Mouse (Mus musculus): Measurements from ENCODE around the gene Slc47a1.

DNA sequence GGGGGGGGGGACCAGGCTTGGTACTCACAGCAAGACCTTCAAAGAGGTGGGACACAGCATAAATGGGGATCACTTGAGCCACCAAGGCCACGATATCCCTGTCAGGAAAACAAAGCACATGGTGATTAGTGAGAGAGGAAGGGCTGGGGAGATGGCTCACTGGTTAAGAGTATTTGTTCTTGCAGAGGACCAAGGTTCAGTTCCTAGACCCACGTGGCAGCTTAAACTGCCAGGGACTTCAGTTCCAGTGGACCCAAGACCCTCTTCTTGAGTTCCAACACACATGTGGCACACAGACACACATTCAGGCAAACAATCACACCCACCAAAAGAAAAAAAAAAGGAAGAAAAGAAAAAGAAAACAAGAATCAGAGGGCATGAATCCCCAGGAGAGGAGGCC lies 25.1 kb downstream of the Slc47a1 start:
- no peak for TF ChIP-seq CTCF (IDR thresholded peaks at IDR 0.05; ENCODE audit: insufficient read depth, low read length)
- TF ChIP-seq POLR2A (IDR thresholded peaks at IDR 0.05; ENCODE audit: borderline replicate concordance, extremely low read depth, low read depth, low read length), result no peak
